Mouse (Mus musculus): ENCODE measurements around the gene Lhpp. TPM values are rescaled to one million over a fixed set of nuclear protein-coding genes. Genes with fewer than 3 reads are reported as not detected.

Gene Lhpp
- polyA plus RNA-seq, 1 experiment = not detected

GRCm38 (mm10) chr7:132753518-132754388, 143.3 kb downstream of the Lhpp start:
- Histone ChIP-seq H3K4me1 (ENCODE audit: control insufficient read depth, insufficient read depth, low read length) (peaks cover 16% of the 10 kb centered on the region), H3K4me3 (ENCODE audit: insufficient read depth, low read depth, low read length) (no peak overlapping the region), H3K27ac (ENCODE audit: insufficient read depth, low read depth, low read length) (no peak overlapping the region)
- TF ChIP-seq CTCF (IDR thresholded peaks at IDR 0.05; ENCODE audit: insufficient read depth, low read depth, low read length) (no peak), POLR2A (IDR thresholded peaks at IDR 0.05; ENCODE audit: insufficient read depth, low read depth, low read length) (no peak)
- 53% methylated on average over 4 of the region's 4 CpGs for WGBS

- H3K4me1 ChIP-seq (ENCODE audit: control insufficient read depth, insufficient read depth, low read length) = peaks cover 16% of the 10 kb centered on the region
- TF ChIP-seq POLR2A (IDR thresholded peaks at IDR 0.05; ENCODE audit: insufficient read depth, low read depth, low read length) = no peak
- TF ChIP-seq CTCF (IDR thresholded peaks at IDR 0.05; ENCODE audit: insufficient read depth, low read depth, low read length) = no peak
- WGBS = 49% methylated on average over 3 of the region's 3 CpGs
- H3K27ac ChIP-seq (ENCODE audit: insufficient read depth, low read depth, low read length) = no peak overlapping the region
- no peak overlapping the region for H3K4me3 ChIP-seq (ENCODE audit: insufficient read depth, low read depth, low read length)
Measured at GRCm38 (mm10) chr7:132754389-132754750, 143.9 kb downstream of the Lhpp start.

Other genes starting within 250 kb of the Lhpp start
- 142 TPM in 1 of 2 replicates, not detected in the other for gene Oat, start 34.2 kb upstream of the Lhpp start, polyA plus RNA-seq (2012; ENCODE audit: insufficient read depth, insufficient read length, low replicate concordance, missing spikeins)
- gene Nkx1-2, start 11.0 kb upstream of the Lhpp start, polyA plus RNA-seq (2012; ENCODE audit: insufficient read depth, insufficient read length, low replicate concordance, missing spikeins) = not detected in 2 replicates
- gene Fam53b, start 203.2 kb downstream of the Lhpp start, polyA plus RNA-seq (2012; ENCODE audit: insufficient read depth, insufficient read length, low replicate concordance, missing spikeins) = not detected in 2 replicates
- gene Eef1akmt2, start 242.0 kb downstream of the Lhpp start, polyA plus RNA-seq (2012; ENCODE audit: insufficient read depth, insufficient read length, low replicate concordance, missing spikeins) = not detected in 2 replicates
- not detected in 2 replicates for gene Abraxas2, start 248.6 kb downstream of the Lhpp start, polyA plus RNA-seq (2012; ENCODE audit: insufficient read depth, insufficient read length, low replicate concordance, missing spikeins)